In the genomic region with DNA sequence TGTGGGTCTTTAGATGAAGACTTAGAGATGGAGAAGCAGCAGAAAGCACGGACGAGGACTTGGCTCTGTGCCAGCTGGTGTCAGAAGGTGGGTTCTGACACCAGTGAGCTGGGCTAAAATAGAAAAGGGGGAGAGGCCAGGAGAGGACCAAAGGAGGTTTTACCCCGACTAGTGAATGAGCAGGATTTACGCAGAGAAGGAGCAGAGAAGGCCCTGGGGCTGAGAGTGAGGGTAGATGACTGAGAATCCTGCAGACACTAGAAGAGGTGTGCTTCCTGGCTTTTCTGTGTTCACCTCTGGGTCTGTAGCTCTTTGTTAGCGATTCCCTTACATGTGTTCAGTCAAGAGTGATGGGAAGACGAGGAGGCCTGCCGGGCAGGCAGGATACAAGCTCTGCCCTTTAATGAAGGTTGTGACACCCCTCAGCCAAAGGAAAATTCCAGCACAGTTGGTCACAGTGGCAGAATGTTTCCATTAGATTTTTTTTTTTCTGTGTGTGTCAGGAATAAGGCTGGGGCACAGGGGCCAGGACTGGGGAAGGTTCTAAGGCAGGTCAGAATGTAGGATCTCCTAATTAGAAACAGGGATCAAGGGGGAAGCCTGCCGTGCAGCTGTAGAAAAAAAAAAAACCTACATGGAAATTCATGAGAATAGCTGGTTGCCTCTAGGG, we compare ENCODE assay signal across 10 mouse cellular contexts. TPM values are rescaled to one million over a fixed set of nuclear protein-coding genes. Genes with fewer than 3 reads are reported as not detected.
DNase-seq lines count a peak whose midpoint lies in the region; ATAC-seq and TF ChIP-seq lines count a peak whose summit lies in the region.
"Had no signal": no experiment of that assay in that cellular context is flagged by ENCODE, and none has a peak within 500 bp of the region (broad histone marks: within the 10 kb centered on the region; RNA-seq: fewer than 3 reads in every experiment).

No protein-coding gene starts in this region.

- no peak overlapping the region for H3K9ac ChIP-seq in forebrain, embryonic 12.5 days
- H3K9ac ChIP-seq in limb, embryonic 13.5 days, result 0 out of 2 replicates have a peak overlapping the region, but pooled peaks have one; percentile 36

- peaks cover 21% of the 10 kb centered on the region for H3K4me1 ChIP-seq in cerebellum, adult 2 months (ENCODE audit: control insufficient read depth, insufficient read depth, low read length)
- H3K4me1 ChIP-seq in forebrain, embryonic 12.5 days, result peaks cover 56% of the 10 kb centered on the region
- H3K4me1 ChIP-seq in limb, embryonic 13.5 days, result peaks cover 65% of the 10 kb centered on the region
- H3K4me1 ChIP-seq in thymus, adult 2 months (replicated peaks; ENCODE audit: control insufficient read depth, insufficient read depth, low read length), result no peaks in the 10 kb centered on the region; the same call in 1 of the 2 replicates

- TF ChIP-seq POLR2A in cerebellum, adult 2 months (IDR thresholded peaks at IDR 0.05; ENCODE audit: borderline replicate concordance, insufficient read depth, low read length), result peak; percentile 22; the same call in 1 of the 2 replicates
- no peak for TF ChIP-seq POLR2A in thymus, adult 2 months (IDR thresholded peaks at IDR 0.05; ENCODE audit: control insufficient read depth, extremely low read depth, insufficient read depth, low read length, poor library complexity)

- DNase-seq in NIH3T3 (ENCODE audit: low read depth), result peak; percentile 13
- peak; percentile 69 to 82 for DNase-seq in cerebellum, adult 2 months
- no peak for DNase-seq in ovary, postnatal 36 days (ENCODE audit: low spot score)
- DNase-seq in gastrocnemius, adult 8-10 months (ENCODE audit: low spot score in 2 of 2), result no peak
- no peak for DNase-seq in thymus, adult 2 months
- no peak for DNase-seq in thymus, adult 18-20 months

- no peaks in the 10 kb centered on the region for H3K36me3 ChIP-seq in forebrain, embryonic 12.5 days (replicated peaks)
- no peaks in the 10 kb centered on the region for H3K36me3 ChIP-seq in limb, embryonic 13.5 days
- H3K36me3 ChIP-seq in thymus, adult 2 months (ENCODE audit: control insufficient read depth, insufficient read depth, low read length), result no peaks in the 10 kb centered on the region

- 10% methylated on average over 8 of the region's 8 CpGs for WGBS in cerebellum, adult 2 months
- WGBS in forebrain, embryonic 12.5 days, result 30% methylated on average over 8 of the region's 8 CpGs
- 15% methylated on average over 8 of the region's 8 CpGs for WGBS in limb, embryonic 13.5 days
- 85% methylated on average over 8 of the region's 8 CpGs for WGBS in thymus, adult 2 months

- peak overlapping the region; percentile 81 for H3K4me2 ChIP-seq in forebrain, embryonic 12.5 days
- H3K4me2 ChIP-seq in limb, embryonic 13.5 days (replicated peaks), result peak overlapping the region; percentile 90

- H3K4me3 ChIP-seq in cerebellum, adult 2 months (replicated peaks; ENCODE audit: insufficient read depth, low read depth, low read length), result peak overlapping the region; percentile 72
- H3K4me3 ChIP-seq in forebrain, embryonic 12.5 days (replicated peaks), result peak overlapping the region; percentile 4; the same call in 1 of the 2 replicates
- H3K4me3 ChIP-seq in limb, embryonic 13.5 days, result peak overlapping the region; percentile 70
- no peak overlapping the region for H3K4me3 ChIP-seq in thymus, adult 2 months (ENCODE audit: control insufficient read depth, insufficient read depth, low read length)
- H3K4me3 ChIP-seq: erythroblast, embryonic 14.5 days had no signal

- TF ChIP-seq CTCF in cerebellum, adult 2 months (IDR thresholded peaks at IDR 0.05; ENCODE audit: borderline replicate concordance, insufficient read depth, low read depth, low read length), result no peak
- TF ChIP-seq CTCF in thymus, adult 2 months (IDR thresholded peaks at IDR 0.05; ENCODE audit: borderline replicate concordance, control insufficient read depth, extremely low read depth, insufficient read depth, low read length, poor library complexity), result no peak

- H3K27me3 ChIP-seq in cerebellum, adult 2 months (ENCODE audit: control insufficient read depth, insufficient read depth, low read length), result no peaks in the 10 kb centered on the region
- peaks cover 5% of the 10 kb centered on the region; the same call in 1 of the 2 replicates for H3K27me3 ChIP-seq in forebrain, embryonic 12.5 days
- H3K27me3 ChIP-seq in limb, embryonic 13.5 days, result no peaks in the 10 kb centered on the region
- H3K27me3 ChIP-seq in thymus, adult 2 months (ENCODE audit: control insufficient read depth, insufficient read depth, low read length), result peaks cover 7% of the 10 kb centered on the region; the same call in 1 of the 2 replicates

- no peak for ATAC-seq in forebrain, embryonic 12.5 days (ENCODE audit: low FRiP score)
- ATAC-seq in limb, embryonic 13.5 days (ENCODE audit: low FRiP score, low read depth), result no peak

- peak overlapping the region; percentile 80 for H3K27ac ChIP-seq in cerebellum, adult 2 months (ENCODE audit: insufficient read depth, low read length)
- H3K27ac ChIP-seq in forebrain, embryonic 12.5 days, result peak overlapping the region; percentile 61
- peak overlapping the region; percentile 64 for H3K27ac ChIP-seq in limb, embryonic 13.5 days
- no peak overlapping the region for H3K27ac ChIP-seq in thymus, adult 2 months (ENCODE audit: control insufficient read depth, insufficient read depth, low read length)

- no peaks in the 10 kb centered on the region for H3K9me3 ChIP-seq in forebrain, embryonic 12.5 days
- H3K9me3 ChIP-seq in limb, embryonic 13.5 days, result no peaks in the 10 kb centered on the region

RNA-seq across cellular contexts. Expression of gene Dixdc1, which starts 13.3 kb away (rescaled TPM):
- polyA plus RNA-seq in cerebellum, adult 2 months (2012; rRNA removed), result 81.7 and 85.7 TPM in 2 replicates
- 18.2 and 18.6 TPM in 2 replicates for polyA plus RNA-seq in forebrain, embryonic 12.5 days (2016; fragmentation: Nextera tagmentation; extraction: Ambion mirVana)
- 18.6 and 23.6 TPM in 2 replicates for polyA plus RNA-seq in limb, embryonic 13.5 days (2015; fragmentation: Nextera tagmentation; extraction: Ambion mirVana)
- total RNA-seq in gastrocnemius, adult 8-10 months (2022), result 1 to 10 TPM; 2.0 to 2.5 (median 2.1) TPM
- 0.37 and 0.77 TPM in 2 replicates for polyA plus RNA-seq in thymus, adult 2 months (2012; rRNA removed)
- polyA plus RNA-seq: erythroblast, embryonic 14.5 days had no signal

RNA-seq across cellular contexts. Expression of gene 2310030G06Rik, which starts 20.3 kb away (rescaled TPM):
- polyA plus RNA-seq in cerebellum, adult 2 months (2012; rRNA removed), result 3.0 and 3.8 TPM in 2 replicates
- polyA plus RNA-seq in forebrain, embryonic 12.5 days (2016; fragmentation: Nextera tagmentation; extraction: Ambion mirVana), result 0.88 and 1.6 TPM in 2 replicates
- 3.8 and 4.7 TPM in 2 replicates for polyA plus RNA-seq in limb, embryonic 13.5 days (2015; fragmentation: Nextera tagmentation; extraction: Ambion mirVana)
- 1 to 10 TPM; 2.9 to 5.9 (median 4.8) TPM for total RNA-seq in gastrocnemius, adult 8-10 months (2022)
- 1.6 and 3.6 TPM in 2 replicates for polyA plus RNA-seq in thymus, adult 2 months (2012; rRNA removed)
- polyA plus RNA-seq: erythroblast, embryonic 14.5 days had no signal

RNA-seq across cellular contexts. Expression of gene Cryab, which starts 25.1 kb away (rescaled TPM):
- 296 and 364 TPM in 2 replicates for polyA plus RNA-seq in cerebellum, adult 2 months (2012; rRNA removed)
- polyA plus RNA-seq in forebrain, embryonic 12.5 days (2016; fragmentation: Nextera tagmentation; extraction: Ambion mirVana), result 3.9 and 6.5 TPM in 2 replicates
- polyA plus RNA-seq in limb, embryonic 13.5 days (2015; fragmentation: Nextera tagmentation; extraction: Ambion mirVana), result 71.2 and 74.0 TPM in 2 replicates
- total RNA-seq in gastrocnemius, adult 8-10 months (2022), result 1,000 to 10,000 TPM; 1,194 to 1,381 (median 1,261) TPM
- 29.7 and 146 TPM in 2 replicates for polyA plus RNA-seq in thymus, adult 2 months (2012; rRNA removed)
- polyA plus RNA-seq: erythroblast, embryonic 14.5 days had no signal

RNA-seq across cellular contexts. Expression of gene Hspb2, which starts 26.1 kb away (rescaled TPM):
- polyA plus RNA-seq in cerebellum, adult 2 months (2012; rRNA removed), result 3.2 and 3.4 TPM in 2 replicates
- polyA plus RNA-seq in forebrain, embryonic 12.5 days (2016; fragmentation: Nextera tagmentation; extraction: Ambion mirVana), result 0.54 TPM in 1 of 2 replicates, not detected in the other
- 37.8 and 39.3 TPM in 2 replicates for polyA plus RNA-seq in limb, embryonic 13.5 days (2015; fragmentation: Nextera tagmentation; extraction: Ambion mirVana)
- 100 to 1,000 TPM; 118 to 146 (median 133) TPM for total RNA-seq in gastrocnemius, adult 8-10 months (2022)
- 3.8 and 16.7 TPM in 2 replicates for polyA plus RNA-seq in thymus, adult 2 months (2012; rRNA removed)
- total RNA-seq: megakaryocyte progenitor cell, adult 5-6 weeks had no signal
- polyA plus RNA-seq: erythroblast, embryonic 14.5 days had no signal

RNA-seq across cellular contexts. Expression of gene Fdxacb1, which starts 42.0 kb away (rescaled TPM):
- polyA plus RNA-seq in cerebellum, adult 2 months (2012; rRNA removed), result 7.3 and 8.0 TPM in 2 replicates
- 10.6 and 11.7 TPM in 2 replicates for polyA plus RNA-seq in forebrain, embryonic 12.5 days (2016; fragmentation: Nextera tagmentation; extraction: Ambion mirVana)
- polyA plus RNA-seq in limb, embryonic 13.5 days (2015; fragmentation: Nextera tagmentation; extraction: Ambion mirVana), result 11.0 and 11.3 TPM in 2 replicates
- total RNA-seq in gastrocnemius, adult 8-10 months (2022), result 1 to 10 TPM; 2.7 to 6.1 (median 3.4) TPM
- polyA plus RNA-seq in thymus, adult 2 months (2012; rRNA removed), result 4.5 and 4.7 TPM in 2 replicates

Comparison
In these comparisons a context has a peak if more than half of its experiments do, and no peak if none do; other contexts are left out.
1. DNase-seq: peak in NIH3T3 (single experiment) and cerebellum, adult 2 months (2 of 2); none in ovary, postnatal 36 days (single experiment), gastrocnemius, adult 8-10 months (0 of 2), thymus, adult 2 months (single experiment) and thymus, adult 18-20 months (0 of 2).
2. RNA of gene Dixdc1, which starts 13.3 kb away (polyA plus RNA-seq): 81.7 to 85.7 TPM in cerebellum, adult 2 months, 18.6 to 23.6 TPM in limb, embryonic 13.5 days and 18.2 to 18.6 TPM in forebrain, embryonic 12.5 days; 0.37 to 0.77 TPM in thymus, adult 2 months; every median in the first group is over 10 times any median in the second.